Mouse (Mus musculus) intestine, embryonic 16.5 days (tissue): ENCODE results near the gene Ift172. TPM values are rescaled to one million over a fixed set of nuclear protein-coding genes. Genes with fewer than 3 reads are reported as not detected.

ENCODE experiments used
- ATAC-seq: fragments of 200-750 bp; cut with Nextera tagmentation; 2 replicates; pipeline ENCODE4 v1.8.0; 2017; ENCODE audit warnings: moderate TSS enrichment, moderate library complexity
- H3K27ac ChIP-seq: fragments of 300-500 bp; sonication (generic); 2 replicates; pipeline ENCODE4 v1.5.1; 2014; ENCODE audit warnings: mild to moderate bottlenecking, low read length
- H3K27me3 ChIP-seq: fragments of 300-500 bp; sonication (generic); replicated peaks from 2 replicates; pipeline ENCODE4 v1.6.1; 2014; ENCODE audit warnings: low read length, control low read depth, mixed read lengths; ENCODE audit not compliant: control insufficient read depth, insufficient read depth
- H3K36me3 ChIP-seq: fragments of 300-500 bp; sonication (generic); 2 replicates; pipeline ENCODE4 v1.6.1; 2014; ENCODE audit warnings: low read length, control low read depth; ENCODE audit not compliant: control insufficient read depth, insufficient read depth
- H3K4me1 ChIP-seq: fragments of 300-500 bp; sonication (generic); 2 replicates; pipeline ENCODE4 v1.6.1; 2014; ENCODE audit warnings: low read length, control low read depth, mixed read lengths; ENCODE audit not compliant: control insufficient read depth, insufficient read depth
- H3K4me2 ChIP-seq: fragments of 300-500 bp; sonication (generic); 2 replicates; pipeline ENCODE4 v1.6.1; 2014; ENCODE audit warnings: low read depth, low read length, control low read depth
- H3K4me3 ChIP-seq: fragments of 300-500 bp; sonication (generic); 2 replicates; pipeline ENCODE4 v1.5.1; 2014; ENCODE audit warnings: mild to moderate bottlenecking, low read length
- H3K9ac ChIP-seq: fragments of 300-500 bp; sonication (generic); 2 replicates; pipeline ENCODE4 v1.6.1; 2014; ENCODE audit warnings: low read depth, low read length
- H3K9me3 ChIP-seq: fragments of 300-500 bp; sonication (generic); 2 replicates; pipeline ENCODE4 v1.6.1; 2016; ENCODE audit warnings: low read length, control low read depth; ENCODE audit not compliant: control insufficient read depth
- WGBS: fragments of 180-500 bp; shearing (Covaris S2); extraction: QIAGEN DNeasy Blood & Tissue Kit; methylation state at CpG from one replicate; pipeline ENCODE4 v1.1.7; 2014; 5-methylcytosine and 5-hydroxymethylcytosine counted together
- polyA plus RNA-seq: library from polyadenylated mRNA; unstranded; fragments of >200 nt; fragmentation: Nextera tagmentation; extraction: Ambion mirVana; gene quantifications from 2 replicates; pipeline ENCODE4 v1.2.1, GENCODE M21; 2015

Ift172 gene
- polyA plus RNA-seq, 1 experiment from 2014 or later = 19.5 TPM

- peak overlapping the region; percentile 55 for H3K4me3 ChIP-seq
- H3K36me3 ChIP-seq = peaks cover 8% of the 10 kb centered on the region; the same call in 1 of the 2 replicates
- peak overlapping the region; percentile 60 for H3K4me2 ChIP-seq
- no peaks in the 10 kb centered on the region for H3K9me3 ChIP-seq
- ATAC-seq = no peak
- H3K27ac ChIP-seq = peak overlapping the region; percentile 89
- peak overlapping the region; percentile 67 for H3K9ac ChIP-seq
- H3K4me1 ChIP-seq = peaks cover 6% of the 10 kb centered on the region; the same call in 1 of the 2 replicates
- H3K27me3 ChIP-seq = no peaks in the 10 kb centered on the region
- WGBS = 67% methylated on average over 16 of the region's 16 CpGs
Observed at GRCm38 (mm10) chr5:31252795-31253545, 37.9 kb downstream of the Ift172 start.

GRCm38 (mm10) chr5:31252151-31252550 lies 38.8 kb downstream of the Ift172 start:
- H3K9ac ChIP-seq = peak overlapping the region; percentile 67
- H3K27ac ChIP-seq = peak overlapping the region; percentile 89
- 0 out of 2 replicates have a peak, but pooled peaks have one; percentile 9 for ATAC-seq
- H3K27me3 ChIP-seq = no peaks in the 10 kb centered on the region
- H3K9me3 ChIP-seq = no peaks in the 10 kb centered on the region
- H3K4me2 ChIP-seq = peak overlapping the region; percentile 60
- WGBS = 42% methylated on average over 10 of the region's 10 CpGs
- H3K36me3 ChIP-seq = peaks cover 10% of the 10 kb centered on the region; the same call in 1 of the 2 replicates
- peaks cover 6% of the 10 kb centered on the region; the same call in 1 of the 2 replicates for H3K4me1 ChIP-seq
- H3K4me3 ChIP-seq = peak overlapping the region; percentile 55

- Histone ChIP-seq H3K27me3 (no peaks in the 10 kb centered on the region), H3K27ac (peak within 1 kb of the TSS; percentile 89), H3K4me3 (peak within 1 kb of the TSS; percentile 55), H3K4me2 (peak within 1 kb of the TSS; percentile 60), H3K4me1 (peaks cover 6% of the 10 kb centered on the region; the same call in 1 of the 2 replicates), H3K9me3 (no peaks in the 10 kb centered on the region), H3K36me3 (peaks cover 10% of the 10 kb centered on the region; the same call in 1 of the 2 replicates), H3K9ac (peak within 1 kb of the TSS; percentile 67)
- 13% methylated on average over 38 of the region's 47 CpGs for WGBS
- peak; percentile 89 for ATAC-seq
Observed at GRCm38 (mm10) chr5:31251541-31252101, 39.3 kb downstream of the Ift172 start, which contains the start of gene Krtcap3. Krtcap3 (plus strand) TSS chr5:31251691.

- H3K27ac ChIP-seq = no peak overlapping the region
- no peaks in the 10 kb centered on the region for H3K27me3 ChIP-seq
- 61% methylated on average over 4 of the region's 4 CpGs for WGBS
- H3K36me3 ChIP-seq = peaks cover 16% of the 10 kb centered on the region; the same call in 1 of the 2 replicates
- no peak overlapping the region for H3K4me2 ChIP-seq
- ATAC-seq = no peak
- H3K9ac ChIP-seq = peak overlapping the region; percentile 2; the same call in 1 of the 2 replicates
- H3K4me1 ChIP-seq = peaks cover 6% of the 10 kb centered on the region; the same call in 1 of the 2 replicates
- no peak overlapping the region for H3K4me3 ChIP-seq
- no peaks in the 10 kb centered on the region for H3K9me3 ChIP-seq
Observed at GRCm38 (mm10) chr5:31250716-31251115, 40.2 kb downstream of the Ift172 start.

- peak overlapping the region; percentile 87 for H3K4me2 ChIP-seq
- peaks cover 11% of the 10 kb centered on the region; the same call in 1 of the 2 replicates for H3K36me3 ChIP-seq
- H3K4me1 ChIP-seq = peaks cover 4% of the 10 kb centered on the region
- peak overlapping the region; percentile 99 for H3K9ac ChIP-seq
- ATAC-seq = no peak
- peak overlapping the region; percentile 97 for H3K4me3 ChIP-seq
- H3K27ac ChIP-seq = no peak overlapping the region
- H3K9me3 ChIP-seq = no peaks in the 10 kb centered on the region
- H3K27me3 ChIP-seq = no peaks in the 10 kb centered on the region
- 21% methylated on average over 10 of the region's 10 CpGs for whole genome bisulfite sequencing
Observed at GRCm38 (mm10) chr5:31242191-31242590, 48.7 kb downstream of the Ift172 start.

GRCm38 (mm10) chr5:31241522-31242034 lies 49.3 kb downstream of the Ift172 start:
- H3K27ac ChIP-seq = peak overlapping the region; percentile 99
- H3K4me1 ChIP-seq = peaks cover 4% of the 10 kb centered on the region
- 0% methylated on average over 13 of the region's 13 CpGs for WGBS
- peak overlapping the region; percentile 99 for H3K9ac ChIP-seq
- peak overlapping the region; percentile 87 for H3K4me2 ChIP-seq
- H3K9me3 ChIP-seq = no peaks in the 10 kb centered on the region
- ATAC-seq = no peak; the same call in 1 of the 2 replicates
- H3K4me3 ChIP-seq = peak overlapping the region; percentile 97
- no peaks in the 10 kb centered on the region for H3K27me3 ChIP-seq
- 0 out of 2 replicates have a peak, but pooled peaks cover 11% of the 10 kb centered on the region for H3K36me3 ChIP-seq

GRCm38 (mm10) chr5:31240637-31241521 lies 50.0 kb downstream of the Ift172 start, which contains the start of the genes Nrbp1 and Gm9970:
Nrbp1 (plus strand) TSS chr5:31240864.
Gm9970 (minus strand) TSS chr5:31241232.
- Histone ChIP-seq H3K9ac (peak within 1 kb of the TSS; percentile 99), H3K27ac (peak within 1 kb of the TSS; percentile 99), H3K36me3 (0 out of 2 replicates have a peak, but pooled peaks cover 5% of the 10 kb centered on the region), H3K27me3 (no peaks in the 10 kb centered on the region), H3K9me3 (no peaks in the 10 kb centered on the region), H3K4me3 (peak within 1 kb of the TSS; percentile 97), H3K4me2 (peak within 1 kb of the TSS; percentile 87), H3K4me1 (peaks cover 4% of the 10 kb centered on the region)
- under 1% methylated on average over 90 of the region's 103 CpGs for WGBS
- ATAC-seq = peak; percentile 99

- Histone ChIP-seq H3K4me1 (no peaks in the 10 kb centered on the region), H3K9me3 (no peaks in the 10 kb centered on the region), H3K27me3 (no peaks in the 10 kb centered on the region), H3K4me2 (no peak overlapping the region), H3K27ac (no peak overlapping the region), H3K36me3 (no peaks in the 10 kb centered on the region), H3K9ac (no peak overlapping the region), H3K4me3 (no peak overlapping the region)
- WGBS = 65% methylated on average over 1 of the region's 1 CpGs
- ATAC-seq = no peak
Observed at GRCm38 (mm10) chr5:31226641-31227040, 64.3 kb downstream of the Ift172 start.
